Mouse (Mus musculus): ENCODE results near the gene Arpc1a. TPM values are rescaled to one million over a fixed set of nuclear protein-coding genes. Genes with fewer than 3 reads are reported as not detected.
A peak's percentile ranks its signal among the peaks of the same experiment; 100 is the strongest.
"Not testable (repeated sequence)": the region's sequence is repeated elsewhere in the genome, so short reads cannot be mapped to it uniquely, and the experiment has no call there.

Arpc1a gene
- total RNA-seq, 2 experiments from 2014 or later, result 65.0 to 66.6 TPM

GRCm38 (mm10) chr5:145102706-145103105 lies 19.1 kb downstream of the Arpc1a start:
- no peak for DNase-seq (ENCODE audit: low spot score in 2 of 2)

- no peak for DNase-seq (ENCODE audit: low spot score in 2 of 2)
These were observed 20.7 kb downstream of the Arpc1a start for GRCm38 (mm10) chr5:145104328-145104727.

- DNase-seq (ENCODE audit: low spot score in 2 of 2), result no peak
These were observed 22.2 kb downstream of the Arpc1a start for GRCm38 (mm10) chr5:145105694-145106275.

GRCm38 (mm10) chr5:145110401-145110800 lies 26.8 kb downstream of the Arpc1a start:
- DNase-seq (ENCODE audit: low spot score in 2 of 2), result no peak

GRCm38 (mm10) chr5:145112566-145112965 lies 28.9 kb downstream of the Arpc1a start:
- no peak for DNase-seq (ENCODE audit: low spot score in 2 of 2)

GRCm38 (mm10) chr5:145113416-145113815 lies 29.8 kb downstream of the Arpc1a start:
- DNase-seq (ENCODE audit: low spot score in 2 of 2), result no peak

- DNase-seq (ENCODE audit: low spot score in 2 of 2), result peak; percentile 61 to 82
These were observed 30.5 kb downstream of the Arpc1a start, which contains the start of gene Arpc1b for GRCm38 (mm10) chr5:145114071-145114605. TSS of gene Arpc1b (plus strand) at chr5:145114215.

- peak; percentile 69 to 77 for DNase-seq (ENCODE audit: low spot score in 2 of 2)
These were observed 31.2 kb downstream of the Arpc1a start for GRCm38 (mm10) chr5:145114606-145115473.

GRCm38 (mm10) chr5:145115736-145116135 lies 32.1 kb downstream of the Arpc1a start:
- DNase-seq (ENCODE audit: low spot score in 2 of 2), result no peak

GRCm38 (mm10) chr5:145116316-145116715 lies 32.7 kb downstream of the Arpc1a start:
- peak in 1 of 2 experiments; percentile 48 for DNase-seq (ENCODE audit: low spot score in 2 of 2)

- DNase-seq (ENCODE audit: low spot score in 2 of 2), result peak in 1 of 2 experiments; percentile 74
These were observed 33.3 kb downstream of the Arpc1a start for GRCm38 (mm10) chr5:145116916-145117315.

GRCm38 (mm10) chr5:145118005-145118404 lies 34.4 kb downstream of the Arpc1a start:
- no peak for DNase-seq (ENCODE audit: low spot score in 2 of 2)

GRCm38 (mm10) chr5:145118461-145118860 lies 34.8 kb downstream of the Arpc1a start:
- no peak for DNase-seq (ENCODE audit: low spot score in 2 of 2)

- no peak for DNase-seq (ENCODE audit: low spot score in 2 of 2)
These were observed 35.8 kb downstream of the Arpc1a start for GRCm38 (mm10) chr5:145119385-145119784.

- no peak for DNase-seq (ENCODE audit: low spot score in 2 of 2)
These were observed 37.3 kb downstream of the Arpc1a start for GRCm38 (mm10) chr5:145120921-145121320.

- no peak for DNase-seq (ENCODE audit: low spot score in 2 of 2)
These were observed 39.8 kb downstream of the Arpc1a start for GRCm38 (mm10) chr5:145123396-145123795.

GRCm38 (mm10) chr5:145126580-145126979 lies 43.0 kb downstream of the Arpc1a start:
- DNase-seq (ENCODE audit: low spot score in 2 of 2), result no peak

GRCm38 (mm10) chr5:145129124-145129523 lies 45.5 kb downstream of the Arpc1a start:
- no peak for DNase-seq (ENCODE audit: low spot score in 2 of 2)

GRCm38 (mm10) chr5:145129773-145130172 lies 46.1 kb downstream of the Arpc1a start:
- not testable (repeated sequence) for DNase-seq (ENCODE audit: low spot score in 2 of 2)

- DNase-seq (ENCODE audit: low spot score in 2 of 2), result no peak
These were observed 46.6 kb downstream of the Arpc1a start for GRCm38 (mm10) chr5:145130191-145130590.

- DNase-seq (ENCODE audit: low spot score in 2 of 2), result no peak
These were observed 47.4 kb downstream of the Arpc1a start for GRCm38 (mm10) chr5:145130995-145131394.

- not testable (repeated sequence) for DNase-seq (ENCODE audit: low spot score in 2 of 2)
These were observed 49.6 kb downstream of the Arpc1a start for GRCm38 (mm10) chr5:145133275-145133674.

All from gastrocnemius, postnatal 4 days (tissue).